Mouse (Mus musculus) kidney, postnatal 0 days (tissue): Measurements from ENCODE around the gene Cdyl. TPM values are rescaled to one million over a fixed set of nuclear protein-coding genes. Genes with fewer than 3 reads are reported as not detected.

Source experiments
- ATAC-seq: fragments of 200-750 bp; cut with Nextera tagmentation; replicated peaks from 2 replicates; pipeline ENCODE4 v1.8.0; 2017; ENCODE audit warnings: low read depth, moderate number of reproducible peaks, moderate TSS enrichment, moderate library complexity; ENCODE audit not compliant: low FRiP score
- DNase-seq: peaks from one replicate; pipeline ENCODE4 v3.0.0-alpha.2; 2016; ENCODE audit warnings: low spot score
- H3K27ac ChIP-seq: fragments of 300-500 bp; sonication (generic); 2 replicates; pipeline ENCODE4 v1.5.1; 2014; ENCODE audit warnings: mild to moderate bottlenecking
- H3K27me3 ChIP-seq: fragments of 300-500 bp; sonication (generic); 2 replicates; pipeline ENCODE4 v1.6.1; 2014; ENCODE audit warnings: low read length, mixed read lengths; ENCODE audit not compliant: insufficient read depth
- H3K36me3 ChIP-seq: fragments of 300-500 bp; sonication (generic); 2 replicates; pipeline ENCODE4 v1.6.1; 2014; ENCODE audit warnings: low read length, mixed read lengths; ENCODE audit not compliant: insufficient read depth
- H3K4me1 ChIP-seq: fragments of 300-500 bp; sonication (generic); replicated peaks from 2 replicates; pipeline ENCODE4 v1.6.1; 2014; ENCODE audit warnings: antibody characterized with exemption, low read length, mixed read lengths; ENCODE audit not compliant: insufficient read depth
- H3K4me2 ChIP-seq: fragments of 300-500 bp; sonication (generic); 2 replicates; pipeline ENCODE4 v1.6.1; 2014; ENCODE audit warnings: mild to moderate bottlenecking, low read length, moderate library complexity, mixed read lengths
- H3K4me3 ChIP-seq: fragments of 300-500 bp; sonication (generic); replicated peaks from 2 replicates; pipeline ENCODE4 v1.5.1; 2014; ENCODE audit warnings: low read depth, low read length
- H3K9ac ChIP-seq: fragments of 300-500 bp; sonication (generic); 2 replicates; pipeline ENCODE4 v1.6.1; 2014; ENCODE audit warnings: low read depth, low read length
- H3K9me3 ChIP-seq: fragments of 300-500 bp; sonication (generic); replicated peaks from 2 replicates; pipeline ENCODE4 v1.6.1; 2016; ENCODE audit warnings: low read length, inconsistent platforms, mixed read lengths
- CTCF ChIP-seq: IDR thresholded peaks from 2 replicates; pipeline ENCODE4 v1.5.1; 2016; ENCODE audit warnings: antibody characterized with exemption, low read depth, mild to moderate bottlenecking, moderate library complexity
- WGBS: fragments of 180-500 bp; shearing (Covaris S2); extraction: QIAGEN DNeasy Blood & Tissue Kit; methylation state at CpG from one replicate; pipeline ENCODE4 v1.1.7; 2014; 5-methylcytosine and 5-hydroxymethylcytosine counted together
- polyA plus RNA-seq: library from polyadenylated mRNA; unstranded; fragments of >200 nt; fragmentation: Nextera tagmentation; extraction: Ambion mirVana; gene quantifications from 2 replicates; pipeline ENCODE4 v1.2.1, GENCODE M21; 2015

Gene Cdyl
- polyA plus RNA-seq, 1 experiment from 2014 or later: 10.2 TPM

GRCm38 (mm10) chr13:35807525-35807924 lies 147.9 kb downstream of the Cdyl start:
- no peak for TF ChIP-seq CTCF
- DNase-seq (no peak), ATAC-seq (no peak)
- Histone ChIP-seq H3K4me1 (0 out of 2 replicates have a peak, but pooled peaks cover 6% of the 10 kb centered on the region), H3K4me2 (no peak overlapping the region), H3K27ac (no peak overlapping the region), H3K9me3 (no peaks in the 10 kb centered on the region), H3K9ac (no peak overlapping the region), H3K4me3 (no peak overlapping the region), H3K27me3 (no peaks in the 10 kb centered on the region), H3K36me3 (no peaks in the 10 kb centered on the region)
- WGBS: 97% methylated on average over 4 of the region's 4 CpGs

- Histone ChIP-seq H3K27ac (no peak overlapping the region), H3K9me3 (no peaks in the 10 kb centered on the region), H3K27me3 (no peaks in the 10 kb centered on the region), H3K4me3 (no peak overlapping the region), H3K4me2 (no peak overlapping the region), H3K4me1 (0 out of 2 replicates have a peak, but pooled peaks cover 6% of the 10 kb centered on the region), H3K9ac (no peak overlapping the region), H3K36me3 (no peaks in the 10 kb centered on the region)
- WGBS: 88% methylated on average over 8 of the region's 8 CpGs
- ATAC-seq: no peak
- TF ChIP-seq CTCF: no peak
- DNase-seq: no peak
Measured at GRCm38 (mm10) chr13:35807940-35808339, 148.3 kb downstream of the Cdyl start.

- peak; percentile 52 for DNase-seq
- H3K27ac ChIP-seq: no peak overlapping the region
- no peaks in the 10 kb centered on the region for H3K9me3 ChIP-seq
- no peaks in the 10 kb centered on the region for H3K27me3 ChIP-seq
- H3K4me2 ChIP-seq: no peak overlapping the region
- ATAC-seq: no peak
- H3K36me3 ChIP-seq: no peaks in the 10 kb centered on the region
- no peak overlapping the region for H3K9ac ChIP-seq
- 0 out of 2 replicates have a peak, but pooled peaks cover 6% of the 10 kb centered on the region for H3K4me1 ChIP-seq
- H3K4me3 ChIP-seq: no peak overlapping the region
- TF ChIP-seq CTCF: no peak
- WGBS: 57% methylated on average over 5 of the region's 5 CpGs
Measured at GRCm38 (mm10) chr13:35809252-35810159, 149.9 kb downstream of the Cdyl start.

- Histone ChIP-seq H3K27me3 (no peaks in the 10 kb centered on the region), H3K36me3 (no peaks in the 10 kb centered on the region), H3K27ac (no peak overlapping the region), H3K9me3 (no peaks in the 10 kb centered on the region), H3K4me3 (no peak overlapping the region), H3K9ac (no peak overlapping the region), H3K4me2 (no peak overlapping the region), H3K4me1 (0 out of 2 replicates have a peak, but pooled peaks cover 6% of the 10 kb centered on the region)
- TF ChIP-seq CTCF: no peak
- no peak for ATAC-seq
- 66% methylated on average over 6 of the region's 6 CpGs for WGBS
- no peak for DNase-seq
Measured at GRCm38 (mm10) chr13:35810160-35810537, 150.5 kb downstream of the Cdyl start.

- 77% methylated on average over 11 of the region's 11 CpGs for WGBS
- H3K27ac ChIP-seq: no peak overlapping the region
- no peak overlapping the region for H3K4me3 ChIP-seq
- no peak overlapping the region for H3K9ac ChIP-seq
- 0 out of 2 replicates have a peak, but pooled peaks cover 6% of the 10 kb centered on the region for H3K4me1 ChIP-seq
- no peaks in the 10 kb centered on the region for H3K36me3 ChIP-seq
- H3K9me3 ChIP-seq: no peaks in the 10 kb centered on the region
- no peak for TF ChIP-seq CTCF
- H3K4me2 ChIP-seq: no peak overlapping the region
- ATAC-seq: no peak
- DNase-seq: no peak
- H3K27me3 ChIP-seq: no peaks in the 10 kb centered on the region
Measured at GRCm38 (mm10) chr13:35811361-35812190, 151.9 kb downstream of the Cdyl start.

- DNase-seq (peak; percentile 31), ATAC-seq (no peak)
- TF ChIP-seq CTCF: no peak
- no peak overlapping the region for H3K4me2 ChIP-seq
- no peaks in the 10 kb centered on the region for H3K9me3 ChIP-seq
- H3K27me3 ChIP-seq: no peaks in the 10 kb centered on the region
- 54% methylated on average over 6 of the region's 6 CpGs for WGBS
- H3K4me1 ChIP-seq: 0 out of 2 replicates have a peak, but pooled peaks cover 6% of the 10 kb centered on the region
- H3K36me3 ChIP-seq: no peaks in the 10 kb centered on the region
- no peak overlapping the region for H3K9ac ChIP-seq
- no peak overlapping the region for H3K4me3 ChIP-seq
- no peak overlapping the region for H3K27ac ChIP-seq
Measured at GRCm38 (mm10) chr13:35812191-35812440, 152.5 kb downstream of the Cdyl start.
